Mouse (Mus musculus): ENCODE data around the gene Mnd1. TPM values are rescaled to one million over a fixed set of nuclear protein-coding genes. Genes with fewer than 3 reads are reported as not detected.
A peak's percentile ranks its signal among the peaks of the same experiment; 100 is the strongest.

Gene Mnd1
- total RNA-seq, 2 experiments from 2014 or later: 1.4 to 1.6 TPM

GRCm38 (mm10) chr3:84155146-84155545, 440 bp downstream of the Mnd1 start:
- no peak for TF ChIP-seq CTCF (IDR thresholded peaks at IDR 0.05)
- H3K27ac ChIP-seq: peak overlapping the region; percentile 66
- intact Hi-C loops (cut with DNase I): loop anchor here (10.0 kb wide), 1 partner anchor 210 kb away; no protein-coding TSS in a partner anchor
- peak overlapping the region; percentile 90 for H3K4me3 ChIP-seq
- no peak for DNase-seq

GRCm38 (mm10) chr3:84154721-84155141, 855 bp downstream of the Mnd1 start:
- intact Hi-C loops (cut with DNase I): loop anchor here (10.0 kb wide), 1 partner anchor 210 kb away; no protein-coding TSS in a partner anchor
- Histone ChIP-seq H3K4me3 (peak overlapping the region; percentile 90), H3K27ac (no peak overlapping the region)
- DNase-seq: no peak
- TF ChIP-seq CTCF (IDR thresholded peaks at IDR 0.05): no peak

- TF ChIP-seq CTCF (IDR thresholded peaks at IDR 0.05): no peak
- intact Hi-C loops (cut with DNase I): loop anchor here (10.0 kb wide), 1 partner anchor 205 kb away; no protein-coding TSS in a partner anchor
- no peak for DNase-seq
- no peak overlapping the region for H3K4me3 ChIP-seq
- H3K27ac ChIP-seq: no peak overlapping the region
These were observed 5.8 kb downstream of the Mnd1 start for GRCm38 (mm10) chr3:84149831-84150230.

- no peak for DNase-seq
- Histone ChIP-seq H3K27ac (no peak overlapping the region), H3K4me3 (no peak overlapping the region)
- no peak for TF ChIP-seq CTCF (IDR thresholded peaks at IDR 0.05)
- intact Hi-C loops (cut with DNase I): no loop called here
These were observed 14.6 kb downstream of the Mnd1 start for GRCm38 (mm10) chr3:84140947-84141346.

- DNase-seq: no peak
- no peak for TF ChIP-seq CTCF (IDR thresholded peaks at IDR 0.05)
- no peak overlapping the region for H3K27ac ChIP-seq
- intact Hi-C loops (cut with DNase I): no loop called here
- no peak overlapping the region for H3K4me3 ChIP-seq
These were observed 19.1 kb downstream of the Mnd1 start for GRCm38 (mm10) chr3:84136509-84136908.

GRCm38 (mm10) chr3:84135933-84136332, 19.7 kb downstream of the Mnd1 start:
- peak overlapping the region; percentile 16; the same call in 1 of the 2 replicates for H3K27ac ChIP-seq
- no peak for DNase-seq
- intact Hi-C loops (cut with DNase I): no loop called here

GRCm38 (mm10) chr3:84135387-84135786, 20.2 kb downstream of the Mnd1 start:
- intact Hi-C loops (cut with DNase I): no loop called here
- no peak for TF ChIP-seq CTCF (IDR thresholded peaks at IDR 0.05)
- peak overlapping the region; percentile 16; the same call in 1 of the 2 replicates for H3K27ac ChIP-seq
- peak; percentile 41 for DNase-seq
- H3K4me3 ChIP-seq: peak overlapping the region; percentile 42

More at GRCm38 (mm10) chr3:84135933-84136332, 19.7 kb downstream of the Mnd1 start:
- no peak for TF ChIP-seq CTCF (IDR thresholded peaks at IDR 0.05)
- H3K4me3 ChIP-seq: peak overlapping the region; percentile 42

- H3K27ac ChIP-seq: no peak overlapping the region
- intact Hi-C loops (cut with DNase I): no loop called here
- no peak for DNase-seq
- H3K4me3 ChIP-seq: no peak overlapping the region
- no peak for TF ChIP-seq CTCF (IDR thresholded peaks at IDR 0.05)
These were observed 24.2 kb downstream of the Mnd1 start for GRCm38 (mm10) chr3:84131369-84131768.

GRCm38 (mm10) chr3:84130776-84131175, 24.8 kb downstream of the Mnd1 start:
- Histone ChIP-seq H3K27ac (no peak overlapping the region), H3K4me3 (no peak overlapping the region)
- intact Hi-C loops (cut with DNase I): no loop called here
- DNase-seq: no peak
- no peak for TF ChIP-seq CTCF (IDR thresholded peaks at IDR 0.05)

GRCm38 (mm10) chr3:84128871-84129870, 26.4 kb downstream of the Mnd1 start:
- intact Hi-C loops (cut with DNase I): loop anchor here (10.0 kb wide), 1 partner anchor 214 kb away; no protein-coding TSS in a partner anchor
- H3K4me3 ChIP-seq: no peak overlapping the region
- peak overlapping the region; percentile 52 for H3K27ac ChIP-seq
- DNase-seq: no peak
- no peak for TF ChIP-seq CTCF (IDR thresholded peaks at IDR 0.05)

- intact Hi-C loops (cut with DNase I): loop anchor here (10.0 kb wide), 1 partner anchor 213 kb away; no protein-coding TSS in a partner anchor
These were observed 28.2 kb downstream of the Mnd1 start for GRCm38 (mm10) chr3:84127431-84127830.

GRCm38 (mm10) chr3:84126721-84127120, 28.9 kb downstream of the Mnd1 start:
- no peak for TF ChIP-seq CTCF (IDR thresholded peaks at IDR 0.05)
- intact Hi-C loops (cut with DNase I): loop anchor here (10.0 kb wide), 1 partner anchor 212 kb away; no protein-coding TSS in a partner anchor
- DNase-seq: no peak
- Histone ChIP-seq H3K27ac (peak overlapping the region; percentile 61), H3K4me3 (no peak overlapping the region)

More at GRCm38 (mm10) chr3:84127431-84127830, 28.2 kb downstream of the Mnd1 start:
- H3K27ac ChIP-seq: peak overlapping the region; percentile 61
- TF ChIP-seq CTCF (IDR thresholded peaks at IDR 0.05): no peak
- H3K4me3 ChIP-seq: no peak overlapping the region
- no peak for DNase-seq

Data from gastrocnemius, adult 2 months (tissue).